Mouse (Mus musculus) retina, postnatal 1 day (tissue): Measurements from ENCODE around the gene Htra2.

Experiments used
- DNase-seq: peaks from one replicate; pipeline ENCODE4 v3.0.0-alpha.2; 2012

Htra2 gene

DNA sequence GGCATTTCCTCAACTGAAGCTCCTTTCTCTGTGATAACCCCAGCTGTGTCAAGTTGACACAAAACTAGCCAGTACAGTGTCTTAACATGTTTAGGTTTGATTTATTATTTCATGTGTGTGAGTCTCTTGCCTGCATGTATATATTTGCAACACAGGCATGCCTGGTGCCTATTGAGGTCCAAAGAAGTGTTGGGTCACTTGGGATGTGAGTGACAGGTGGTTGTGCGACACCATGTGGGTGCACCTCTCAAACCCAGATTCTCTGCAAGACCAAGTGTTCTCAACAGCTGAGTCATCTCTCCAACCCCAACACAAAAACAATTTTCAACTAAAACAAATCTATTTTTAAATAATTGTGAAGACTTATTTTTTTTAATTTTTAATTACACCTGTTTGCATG lies 52.0 kb downstream of the Htra2 start:
- DNase-seq = no peak
